Mouse (Mus musculus) hindbrain, embryonic 15.5 days (tissue): ENCODE results near the gene Upp2. TPM values are rescaled to one million over a fixed set of nuclear protein-coding genes. Genes with fewer than 3 reads are reported as not detected.

Experiments used
- ATAC-seq: fragments of 200-750 bp; cut with Nextera tagmentation; 2 replicates; pipeline ENCODE4 v1.8.0; 2017; ENCODE audit warnings: low read depth, moderate number of reproducible peaks, moderate TSS enrichment; ENCODE audit not compliant: low FRiP score
- H3K27ac ChIP-seq: fragments of 300-500 bp; sonication (generic); replicated peaks from 2 replicates; pipeline ENCODE4 v1.5.1; 2015; ENCODE audit warnings: mild to moderate bottlenecking, inconsistent platforms
- H3K27me3 ChIP-seq: fragments of 300-500 bp; sonication (generic); 2 replicates; pipeline ENCODE4 v1.6.1; 2015; ENCODE audit warnings: control low read depth, inconsistent platforms
- H3K36me3 ChIP-seq: fragments of 300-500 bp; sonication (generic); 2 replicates; pipeline ENCODE4 v1.6.1; 2015; ENCODE audit warnings: control low read depth, inconsistent platforms
- H3K4me1 ChIP-seq: fragments of 300-500 bp; sonication (generic); replicated peaks from 2 replicates; pipeline ENCODE4 v1.6.1; 2015; ENCODE audit warnings: control low read depth, inconsistent platforms
- H3K4me2 ChIP-seq: fragments of 300-500 bp; sonication (generic); 2 replicates; pipeline ENCODE4 v1.6.1; 2015; ENCODE audit warnings: moderate library complexity, mild to moderate bottlenecking, inconsistent platforms
- H3K4me3 ChIP-seq: fragments of 300-500 bp; sonication (generic); 2 replicates; pipeline ENCODE4 v1.5.1; 2015; ENCODE audit warnings: mild to moderate bottlenecking, inconsistent platforms
- H3K9ac ChIP-seq: fragments of 300-500 bp; sonication (generic); 2 replicates; pipeline ENCODE4 v1.6.1; 2015; ENCODE audit warnings: inconsistent platforms
- H3K9me3 ChIP-seq: fragments of 300-500 bp; sonication (generic); 2 replicates; pipeline ENCODE4 v1.6.1; 2016; ENCODE audit warnings: control low read depth, inconsistent platforms
- WGBS: fragments of 180-500 bp; shearing (Covaris S2); methylation state at CpG from one replicate; pipeline ENCODE4 v1.1.7; 2015; 5-methylcytosine and 5-hydroxymethylcytosine counted together
- polyA plus RNA-seq: library from polyadenylated mRNA; unstranded; fragments of >200 nt; fragmentation: Nextera tagmentation; extraction: Ambion mirVana; gene quantifications from 2 replicates; pipeline ENCODE4 v1.2.1, GENCODE M21; 2015

The Upp2 gene
- polyA plus RNA-seq, 1 experiment from 2014 or later = 16.2 TPM

GRCm38 (mm10) chr2:58701627-58702026 is 134.5 kb downstream of the Upp2 start:
- no peak for ATAC-seq
- Histone ChIP-seq H3K9me3 (no peaks in the 10 kb centered on the region), H3K4me3 (no peak overlapping the region), H3K27me3 (no peaks in the 10 kb centered on the region), H3K9ac (no peak overlapping the region), H3K27ac (no peak overlapping the region), H3K4me2 (no peak overlapping the region), H3K36me3 (no peaks in the 10 kb centered on the region), H3K4me1 (no peaks in the 10 kb centered on the region)
- WGBS = 93% methylated on average over 4 of the region's 4 CpGs

GRCm38 (mm10) chr2:58703226-58703625 is 136.1 kb downstream of the Upp2 start:
- Histone ChIP-seq H3K9ac (no peak overlapping the region), H3K4me2 (no peak overlapping the region), H3K27ac (no peak overlapping the region), H3K27me3 (no peaks in the 10 kb centered on the region), H3K9me3 (no peaks in the 10 kb centered on the region), H3K4me3 (no peak overlapping the region), H3K4me1 (no peaks in the 10 kb centered on the region), H3K36me3 (no peaks in the 10 kb centered on the region)
- 91% methylated on average over 6 of the region's 6 CpGs for WGBS
- ATAC-seq = no peak

GRCm38 (mm10) chr2:58703646-58704045 is 136.5 kb downstream of the Upp2 start:
- no peaks in the 10 kb centered on the region for H3K27me3 ChIP-seq
- no peak overlapping the region for H3K4me2 ChIP-seq
- H3K9ac ChIP-seq = no peak overlapping the region
- no peak for ATAC-seq
- H3K4me3 ChIP-seq = no peak overlapping the region
- no peaks in the 10 kb centered on the region for H3K4me1 ChIP-seq
- no peaks in the 10 kb centered on the region for H3K9me3 ChIP-seq
- H3K36me3 ChIP-seq = no peaks in the 10 kb centered on the region
- WGBS = 87% methylated on average over 6 of the region's 6 CpGs
- H3K27ac ChIP-seq = no peak overlapping the region

- ATAC-seq = no peak
- Histone ChIP-seq H3K36me3 (no peaks in the 10 kb centered on the region), H3K4me1 (no peaks in the 10 kb centered on the region), H3K9ac (no peak overlapping the region), H3K9me3 (no peaks in the 10 kb centered on the region), H3K4me3 (no peak overlapping the region), H3K4me2 (no peak overlapping the region), H3K27me3 (no peaks in the 10 kb centered on the region), H3K27ac (no peak overlapping the region)
- WGBS = 87% methylated on average over 3 of the region's 3 CpGs
These were observed 137.5 kb downstream of the Upp2 start for GRCm38 (mm10) chr2:58704576-58704975.

- H3K9ac ChIP-seq = no peak overlapping the region
- no peak overlapping the region for H3K4me2 ChIP-seq
- H3K9me3 ChIP-seq = no peaks in the 10 kb centered on the region
- H3K27me3 ChIP-seq = no peaks in the 10 kb centered on the region
- no peaks in the 10 kb centered on the region for H3K36me3 ChIP-seq
- no peak overlapping the region for H3K27ac ChIP-seq
- no peaks in the 10 kb centered on the region for H3K4me1 ChIP-seq
- H3K4me3 ChIP-seq = no peak overlapping the region
- WGBS = 82% methylated on average over 3 of the region's 3 CpGs
- ATAC-seq = no peak
These were observed 140.6 kb downstream of the Upp2 start for GRCm38 (mm10) chr2:58707676-58708075.

GRCm38 (mm10) chr2:58710234-58710633 is 143.1 kb downstream of the Upp2 start:
- Histone ChIP-seq H3K4me1 (no peaks in the 10 kb centered on the region), H3K4me3 (no peak overlapping the region), H3K9ac (no peak overlapping the region), H3K27ac (no peak overlapping the region), H3K4me2 (no peak overlapping the region), H3K27me3 (no peaks in the 10 kb centered on the region), H3K36me3 (no peaks in the 10 kb centered on the region), H3K9me3 (no peaks in the 10 kb centered on the region)
- 70% methylated on average over 5 of the region's 5 CpGs for WGBS
- ATAC-seq = no peak

GRCm38 (mm10) chr2:58711049-58711448 is 144.0 kb downstream of the Upp2 start:
- Histone ChIP-seq H3K27ac (no peak overlapping the region), H3K36me3 (no peaks in the 10 kb centered on the region), H3K4me3 (no peak overlapping the region), H3K9ac (no peak overlapping the region), H3K9me3 (no peaks in the 10 kb centered on the region), H3K27me3 (no peaks in the 10 kb centered on the region), H3K4me1 (no peaks in the 10 kb centered on the region), H3K4me2 (no peak overlapping the region)
- WGBS = 86% methylated on average over 4 of the region's 4 CpGs
- ATAC-seq = no peak

- WGBS = 72% methylated on average over 2 of the region's 2 CpGs
These were observed 144.4 kb downstream of the Upp2 start for GRCm38 (mm10) chr2:58711491-58711890.

DNA sequence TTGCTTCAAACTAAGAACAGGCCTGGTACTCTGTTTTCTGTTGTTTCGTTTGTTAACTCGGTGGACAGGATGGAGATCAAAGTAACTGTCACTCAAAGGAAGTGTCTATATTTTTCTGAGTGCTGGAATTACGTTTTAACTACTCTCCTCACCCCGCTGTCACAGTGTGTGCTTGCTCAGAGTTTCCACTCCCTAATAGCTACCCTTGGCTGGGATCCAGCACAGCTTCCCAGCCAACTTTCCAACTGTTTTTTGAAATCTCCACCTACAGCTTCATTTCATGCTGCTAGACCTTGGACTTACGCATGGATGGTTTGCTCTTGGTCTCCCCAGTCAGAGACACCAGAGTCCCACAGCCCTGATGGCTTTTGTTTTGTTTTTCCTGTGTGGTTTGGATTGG is 144.8 kb downstream of the Upp2 start:
- WGBS = 51% methylated on average over 5 of the region's 5 CpGs
- no peaks in the 10 kb centered on the region for H3K36me3 ChIP-seq
- H3K9ac ChIP-seq = no peak overlapping the region
- no peak overlapping the region for H3K4me3 ChIP-seq
- no peak overlapping the region for H3K27ac ChIP-seq
- H3K4me2 ChIP-seq = no peak overlapping the region
- peak; percentile 27; the same call in 1 of the 2 replicates for ATAC-seq
- no peaks in the 10 kb centered on the region for H3K4me1 ChIP-seq
- H3K27me3 ChIP-seq = no peaks in the 10 kb centered on the region
- H3K9me3 ChIP-seq = no peaks in the 10 kb centered on the region

More at GRCm38 (mm10) chr2:58711491-58711890, 144.4 kb downstream of the Upp2 start:
- H3K4me3 ChIP-seq = no peak overlapping the region
- no peak overlapping the region for H3K4me2 ChIP-seq
- no peak for ATAC-seq
- H3K9ac ChIP-seq = no peak overlapping the region
- H3K4me1 ChIP-seq = no peaks in the 10 kb centered on the region
- no peaks in the 10 kb centered on the region for H3K36me3 ChIP-seq
- no peaks in the 10 kb centered on the region for H3K9me3 ChIP-seq
- H3K27ac ChIP-seq = no peak overlapping the region
- H3K27me3 ChIP-seq = no peaks in the 10 kb centered on the region

DNA sequence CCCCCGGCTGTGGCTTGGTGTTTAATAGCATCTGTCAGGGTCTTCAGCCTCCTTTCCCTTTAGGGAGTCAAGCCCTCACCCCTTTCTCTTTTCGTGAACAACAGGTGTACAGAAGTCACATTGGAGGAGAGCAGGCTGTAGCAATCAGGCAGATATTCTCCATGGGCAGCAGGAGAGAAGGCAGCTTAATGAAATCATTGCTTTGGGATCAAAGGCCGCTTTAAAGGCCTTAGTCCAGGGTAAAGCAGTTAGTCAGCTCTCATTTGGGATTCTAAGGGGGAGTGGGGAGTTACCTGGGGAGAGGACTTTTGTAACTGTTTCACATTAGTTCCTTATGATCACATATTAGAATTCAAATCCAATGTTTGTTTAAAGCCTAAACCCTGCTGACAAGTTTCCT is 150.8 kb downstream of the Upp2 start:
- Histone ChIP-seq H3K4me3 (no peak overlapping the region), H3K9me3 (no peaks in the 10 kb centered on the region), H3K27me3 (no peaks in the 10 kb centered on the region), H3K27ac (no peak overlapping the region), H3K9ac (no peak overlapping the region), H3K4me1 (no peaks in the 10 kb centered on the region), H3K36me3 (no peaks in the 10 kb centered on the region), H3K4me2 (no peak overlapping the region)
- ATAC-seq = no peak
- WGBS = 53% methylated on average over 3 of the region's 3 CpGs

GRCm38 (mm10) chr2:58737192-58737820 is 170.2 kb downstream of the Upp2 start:
- H3K4me1 ChIP-seq = no peaks in the 10 kb centered on the region
- H3K36me3 ChIP-seq = no peaks in the 10 kb centered on the region
- no peak for ATAC-seq
- no peak overlapping the region for H3K4me3 ChIP-seq
- H3K27ac ChIP-seq = no peak overlapping the region
- H3K27me3 ChIP-seq = no peaks in the 10 kb centered on the region
- no peaks in the 10 kb centered on the region for H3K9me3 ChIP-seq
- WGBS = 38% methylated on average over 4 of the region's 4 CpGs
- no peak overlapping the region for H3K4me2 ChIP-seq
- no peak overlapping the region for H3K9ac ChIP-seq

GRCm38 (mm10) chr2:58741213-58741612 is 174.1 kb downstream of the Upp2 start:
- Histone ChIP-seq H3K9ac (no peak overlapping the region), H3K27ac (no peak overlapping the region), H3K4me1 (no peaks in the 10 kb centered on the region), H3K9me3 (no peaks in the 10 kb centered on the region), H3K36me3 (no peaks in the 10 kb centered on the region), H3K4me3 (no peak overlapping the region), H3K4me2 (no peak overlapping the region), H3K27me3 (no peaks in the 10 kb centered on the region)
- 97% methylated on average over 1 of the region's 1 CpGs for WGBS
- ATAC-seq = no peak

GRCm38 (mm10) chr2:58742026-58742425 is 174.9 kb downstream of the Upp2 start:
- 95% methylated on average over 4 of the region's 4 CpGs for WGBS
- Histone ChIP-seq H3K27ac (no peak overlapping the region), H3K27me3 (no peaks in the 10 kb centered on the region), H3K4me2 (no peak overlapping the region), H3K4me1 (no peaks in the 10 kb centered on the region), H3K9ac (no peak overlapping the region), H3K9me3 (no peaks in the 10 kb centered on the region), H3K36me3 (no peaks in the 10 kb centered on the region), H3K4me3 (no peak overlapping the region)
- ATAC-seq = no peak
